Mouse (Mus musculus) CH12.LX (cell line): ENCODE measurements at regions not wholly inside any gene's neighbourhood (a gene's known extent, or its start where the extent isn't known, plus 50 kb on each side); places are given as distances from the start of the nearest gene placed in this dataset.
A peak's percentile ranks its signal among the peaks of the same experiment; 100 is the strongest.

Experiments used
- BHLHE40 ChIP-seq: IDR thresholded peaks from 2 replicates; pipeline ENCODE4 v1.6.1; 2011; ENCODE audit warnings: mild to moderate bottlenecking, low read depth, low read length, improper control_type of control experiment
- CTCF ChIP-seq, 2 experiments: IDR thresholded peaks in 1 of 2; conservative IDR thresholded peaks in 1 of 2; 2 replicates each; pipeline ENCODE4 v1.5.1; 2011 to 2012; ENCODE audit warnings: low read depth in 2 of 2, low read length in 2 of 2, improper control_type of control experiment in 1 of 2, inconsistent platforms in 1 of 2, mild to moderate bottlenecking in 1 of 2, moderate library complexity in 1 of 2
- EP300 ChIP-seq: IDR thresholded peaks from 2 replicates; pipeline ENCODE4 v1.6.1; 2011; ENCODE audit warnings: low read length, improper control_type of control experiment
- MAZ ChIP-seq: IDR thresholded peaks from 2 replicates; pipeline ENCODE4 v1.6.1; 2012; ENCODE audit warnings: low read depth, mild to moderate bottlenecking, inconsistent platforms, low read length, improper control_type of control experiment, moderate library complexity
- NRF1 ChIP-seq: IDR thresholded peaks from 2 replicates; pipeline ENCODE4 v1.6.1; 2014; ENCODE audit warnings: low read depth, mild to moderate bottlenecking, inconsistent platforms, low read length, improper control_type of control experiment, moderate library complexity
- POLR2A ChIP-seq: IDR thresholded peaks from 2 replicates; pipeline ENCODE4 v1.6.1; 2011; ENCODE audit warnings: low read depth, mild to moderate bottlenecking, improper control_type of control experiment, low read length
- TCF12 ChIP-seq: IDR thresholded peaks from 2 replicates; pipeline ENCODE4 v1.6.1; 2014; ENCODE audit warnings: low read depth, mild to moderate bottlenecking, inconsistent platforms, low read length, improper control_type of control experiment
- UBTF ChIP-seq: IDR thresholded peaks from 2 replicates; pipeline ENCODE4 v1.6.1; 2012; ENCODE audit warnings: low read depth, mild to moderate bottlenecking, inconsistent platforms, low read length, improper control_type of control experiment, moderate library complexity
- ZC3H11A ChIP-seq: IDR thresholded peaks from 2 replicates; pipeline ENCODE4 v1.6.1; 2012; ENCODE audit warnings: low read depth, mild to moderate bottlenecking, inconsistent platforms, low read length, improper control_type of control experiment
- ZNF384 ChIP-seq: IDR thresholded peaks from 2 replicates; pipeline ENCODE4 v1.6.1; 2012; ENCODE audit warnings: low read depth, low read length, improper control_type of control experiment, inconsistent platforms

GRCm38 (mm10) chr16:84615683-84616082, 100.8 kb downstream of the A730009L09Rik start:
- TF ChIP-seq EP300 (no peak), CTCF (conservative IDR thresholded peaks at IDR 0.05 in 1 of 2, IDR thresholded peaks at IDR 0.05 in 1 of 2; ENCODE audit: low read depth in 2 of 2, low read length in 2 of 2) (no peak), POLR2A (no peak), ZC3H11A (no peak), MAZ (no peak), TCF12 (no peak; the same call in 1 of the 2 replicates), NRF1 (no peak), ZNF384 (no peak), BHLHE40 (peak; percentile 95), UBTF (no peak)
